Mouse (Mus musculus): ENCODE measurements around the gene G3bp1. TPM values are rescaled to one million over a fixed set of nuclear protein-coding genes. Genes with fewer than 3 reads are reported as not detected.

Gene G3bp1
- polyA plus RNA-seq (2012; rRNA removed) = 63.1 and 63.7 TPM in 2 replicates

GRCm38 (mm10) chr11:55469048-55469843 lies at the start of gene G3bp1:
Gene G3bp1 (plus strand): TSS chr11:55469685.
- TF ChIP-seq CTCF (IDR thresholded peaks at IDR 0.05; ENCODE audit: borderline replicate concordance, extremely low read depth, insufficient read depth, insufficient read length) (no peak), POLR2A (IDR thresholded peaks at IDR 0.05; ENCODE audit: borderline replicate concordance, extremely low read depth, insufficient read depth, insufficient read length, poor library complexity, severe bottlenecking) (peak; percentile 100)
- peak; percentile 100 for DNase-seq (ENCODE audit: low read depth)

- no peak for TF ChIP-seq POLR2A (IDR thresholded peaks at IDR 0.05; ENCODE audit: borderline replicate concordance, extremely low read depth, insufficient read depth, insufficient read length, poor library complexity, severe bottlenecking)
- no peak for DNase-seq (ENCODE audit: low read depth)
These were observed 46.5 kb upstream of the G3bp1 start, which contains the start of gene Sparc for GRCm38 (mm10) chr11:55422978-55423377. Gene Sparc (minus strand): TSS chr11:55423183.

GRCm38 (mm10) chr11:55423756-55424155 lies 45.7 kb upstream of the G3bp1 start:
- peak; percentile 87 for DNase-seq (ENCODE audit: low read depth)
- no peak for TF ChIP-seq POLR2A (IDR thresholded peaks at IDR 0.05; ENCODE audit: borderline replicate concordance, extremely low read depth, insufficient read depth, insufficient read length, poor library complexity, severe bottlenecking)

GRCm38 (mm10) chr11:55424746-55425360 lies 44.6 kb upstream of the G3bp1 start:
- no peak for DNase-seq (ENCODE audit: low read depth)
- TF ChIP-seq CTCF (IDR thresholded peaks at IDR 0.05; ENCODE audit: borderline replicate concordance, extremely low read depth, insufficient read depth, insufficient read length) (no peak), POLR2A (IDR thresholded peaks at IDR 0.05; ENCODE audit: borderline replicate concordance, extremely low read depth, insufficient read depth, insufficient read length, poor library complexity, severe bottlenecking) (no peak)

GRCm38 (mm10) chr11:55428186-55429012 lies 41.1 kb upstream of the G3bp1 start:
- TF ChIP-seq POLR2A (IDR thresholded peaks at IDR 0.05; ENCODE audit: borderline replicate concordance, extremely low read depth, insufficient read depth, insufficient read length, poor library complexity, severe bottlenecking) = no peak
- TF ChIP-seq CTCF (IDR thresholded peaks at IDR 0.05; ENCODE audit: borderline replicate concordance, extremely low read depth, insufficient read depth, insufficient read length) = no peak
- DNase-seq (ENCODE audit: low read depth) = peak; percentile 91

GRCm38 (mm10) chr11:55429973-55430372 lies 39.5 kb upstream of the G3bp1 start:
- no peak for DNase-seq (ENCODE audit: low read depth)
- TF ChIP-seq POLR2A (IDR thresholded peaks at IDR 0.05; ENCODE audit: borderline replicate concordance, extremely low read depth, insufficient read depth, insufficient read length, poor library complexity, severe bottlenecking) (no peak), CTCF (IDR thresholded peaks at IDR 0.05; ENCODE audit: borderline replicate concordance, extremely low read depth, insufficient read depth, insufficient read length) (no peak)

- DNase-seq (ENCODE audit: low read depth) = no peak
- TF ChIP-seq POLR2A (IDR thresholded peaks at IDR 0.05; ENCODE audit: borderline replicate concordance, extremely low read depth, insufficient read depth, insufficient read length, poor library complexity, severe bottlenecking) (no peak), CTCF (IDR thresholded peaks at IDR 0.05; ENCODE audit: borderline replicate concordance, extremely low read depth, insufficient read depth, insufficient read length) (no peak)
These were observed 36.5 kb upstream of the G3bp1 start for GRCm38 (mm10) chr11:55432981-55433380.

- TF ChIP-seq POLR2A (IDR thresholded peaks at IDR 0.05; ENCODE audit: borderline replicate concordance, extremely low read depth, insufficient read depth, insufficient read length, poor library complexity, severe bottlenecking) (no peak), CTCF (IDR thresholded peaks at IDR 0.05; ENCODE audit: borderline replicate concordance, extremely low read depth, insufficient read depth, insufficient read length) (no peak)
- DNase-seq (ENCODE audit: low read depth) = no peak
These were observed 33.4 kb upstream of the G3bp1 start for GRCm38 (mm10) chr11:55436089-55436488.

GRCm38 (mm10) chr11:55438031-55438430 lies 31.5 kb upstream of the G3bp1 start:
- TF ChIP-seq CTCF (IDR thresholded peaks at IDR 0.05; ENCODE audit: borderline replicate concordance, extremely low read depth, insufficient read depth, insufficient read length) = no peak
- no peak for TF ChIP-seq POLR2A (IDR thresholded peaks at IDR 0.05; ENCODE audit: borderline replicate concordance, extremely low read depth, insufficient read depth, insufficient read length, poor library complexity, severe bottlenecking)
- no peak for DNase-seq (ENCODE audit: low read depth)

- no peak for DNase-seq (ENCODE audit: low read depth)
- TF ChIP-seq POLR2A (IDR thresholded peaks at IDR 0.05; ENCODE audit: borderline replicate concordance, extremely low read depth, insufficient read depth, insufficient read length, poor library complexity, severe bottlenecking) (no peak), CTCF (IDR thresholded peaks at IDR 0.05; ENCODE audit: borderline replicate concordance, extremely low read depth, insufficient read depth, insufficient read length) (no peak)
These were observed 29.8 kb upstream of the G3bp1 start for GRCm38 (mm10) chr11:55439718-55440117.

GRCm38 (mm10) chr11:55444772-55445171 lies 24.7 kb upstream of the G3bp1 start:
- no peak for TF ChIP-seq POLR2A (IDR thresholded peaks at IDR 0.05; ENCODE audit: borderline replicate concordance, extremely low read depth, insufficient read depth, insufficient read length, poor library complexity, severe bottlenecking)
- peak; percentile 64; the same call in 1 of the 2 replicates for TF ChIP-seq CTCF (IDR thresholded peaks at IDR 0.05; ENCODE audit: borderline replicate concordance, extremely low read depth, insufficient read depth, insufficient read length)
- DNase-seq (ENCODE audit: low read depth) = peak; percentile 90

Data from brain, embryonic 14.5 days (tissue).